Mouse (Mus musculus): Measurements from ENCODE around the gene Csf2rb2.

- TF ChIP-seq CTCF (IDR thresholded peaks at IDR 0.05; ENCODE audit: low read depth) (no peak), EP300 (IDR thresholded peaks at IDR 0.05; ENCODE audit: low read depth) (no peak)
These were observed 47.2 kb downstream of the Csf2rb2 start for GRCm38 (mm10) chr15:78258246-78258865.

All from heart, postnatal 0 days (tissue).